Mouse (Mus musculus) v-Abl transformed pro-B cells (cell line): ENCODE results near the gene Cpt1b.

Source experiments
- in situ Hi-C, 2 experiments: fragments of 400-800 bp; cut with MboI; formaldehyde crosslinking; loops; one replicate each; pipeline ENCODE4 v1.15.1; 2025; ENCODE audit not compliant: unreplicated experiment in 2 of 2

Cpt1b gene

GRCm38 (mm10) chr15:89398146-89398545, 27.5 kb downstream of the Cpt1b start:
- in situ Hi-C loops = no loop called here

- in situ Hi-C loops = no loop called here
Observed at GRCm38 (mm10) chr15:89396883-89397282, 28.8 kb downstream of the Cpt1b start.

- in situ Hi-C loops = no loop called here
Observed at GRCm38 (mm10) chr15:89390081-89390480, 35.6 kb downstream of the Cpt1b start.

GRCm38 (mm10) chr15:89387127-89387526, 38.5 kb downstream of the Cpt1b start:
- in situ Hi-C loops = no loop called here

GRCm38 (mm10) chr15:89384617-89385016, 41.0 kb downstream of the Cpt1b start, which contains the start of gene Klhdc7b:
Gene Klhdc7b, plus strand, starts transcription at chr15:89384917.
- in situ Hi-C loops = no loop called here

- in situ Hi-C loops = loop anchor here (5.0 to 10.0 kb wide), 3 partner anchors 135 to 555 kb away; no protein-coding TSS in a partner anchor
Observed at GRCm38 (mm10) chr15:89379429-89379828, 46.2 kb downstream of the Cpt1b start.

- in situ Hi-C loops = loop anchor here (5.0 to 10.0 kb wide), 3 partner anchors 134 to 554 kb away; no protein-coding TSS in a partner anchor
Observed at GRCm38 (mm10) chr15:89378831-89379401, 46.7 kb downstream of the Cpt1b start, which contains the start of gene Odf3b. Gene Odf3b, minus strand, starts transcription at chr15:89379282.

GRCm38 (mm10) chr15:89377938-89378828, 47.5 kb downstream of the Cpt1b start:
- in situ Hi-C loops = loop anchor here (5.0 to 10.0 kb wide), 3 partner anchors 133 to 553 kb away; no protein-coding TSS in a partner anchor

GRCm38 (mm10) chr15:89377362-89377761, 48.3 kb downstream of the Cpt1b start:
- in situ Hi-C loops = loop anchor here (5.0 to 10.0 kb wide), 3 partner anchors 133 to 553 kb away; no protein-coding TSS in a partner anchor

- in situ Hi-C loops = loop anchor here (5.0 to 10.0 kb wide), 3 partner anchors 132 to 552 kb away; no protein-coding TSS in a partner anchor
Observed at GRCm38 (mm10) chr15:89376957-89377356, 48.7 kb downstream of the Cpt1b start, which contains the start of gene Tymp. Gene Tymp, minus strand, starts transcription at chr15:89377039.

- in situ Hi-C loops = loop anchor here (5.0 to 10.0 kb wide), 3 partner anchors 131 to 551 kb away; no protein-coding TSS in a partner anchor
Observed at GRCm38 (mm10) chr15:89376040-89376439, 49.6 kb downstream of the Cpt1b start.

- in situ Hi-C loops = loop anchor here (5.0 to 10.0 kb wide), 8 partner anchors 52 to 550 kb away; partner anchors contain the start of genes C730034F03Rik (in 1 of the 2), Chkb (in 1 of the 2), Cpt1b (in 1 of the 2) and Gm44502 (in 1 of the 2)
Observed at GRCm38 (mm10) chr15:89374801-89375534, 50.7 kb downstream of the Cpt1b start.

GRCm38 (mm10) chr15:89374340-89374739, 51.3 kb downstream of the Cpt1b start:
- in situ Hi-C loops = loop anchor here (5.0 to 10.0 kb wide), 7 partner anchors 53 to 550 kb away; partner anchors contain the start of genes C730034F03Rik (in 1 of the 2), Chkb (in 1 of the 2), Cpt1b (in 1 of the 2) and Gm44502 (in 1 of the 2)

- in situ Hi-C loops = loop anchor here (5.0 to 10.0 kb wide), 7 partner anchors 53 to 549 kb away; partner anchors contain the start of genes C730034F03Rik (in 1 of the 2), Chkb (in 1 of the 2), Cpt1b (in 1 of the 2) and Gm44502 (in 1 of the 2)
Observed at GRCm38 (mm10) chr15:89373762-89374248, 51.9 kb downstream of the Cpt1b start, which contains the start of gene Sco2. Gene Sco2, minus strand, starts transcription at chr15:89373846.

- in situ Hi-C loops = loop anchor here (5.0 to 10.0 kb wide), 7 partner anchors 54 to 548 kb away; partner anchors contain the start of genes C730034F03Rik (in 1 of the 2), Chkb (in 1 of the 2), Cpt1b (in 1 of the 2) and Gm44502 (in 1 of the 2)
Observed at GRCm38 (mm10) chr15:89373027-89373761, 52.5 kb downstream of the Cpt1b start.

- in situ Hi-C loops = loop anchor here (5.0 to 10.0 kb wide), 7 partner anchors 55 to 548 kb away; partner anchors contain the start of genes C730034F03Rik (in 1 of the 2), Chkb (in 1 of the 2), Cpt1b (in 1 of the 2) and Gm44502 (in 1 of the 2)
Observed at GRCm38 (mm10) chr15:89372536-89372935, 53.1 kb downstream of the Cpt1b start.

- in situ Hi-C loops = loop anchor here (5.0 to 10.0 kb wide), 7 partner anchors 55 to 547 kb away; partner anchors contain the start of genes C730034F03Rik (in 1 of the 2), Chkb (in 1 of the 2), Cpt1b (in 1 of the 2) and Gm44502 (in 1 of the 2)
Observed at GRCm38 (mm10) chr15:89372068-89372467, 53.6 kb downstream of the Cpt1b start.
